Mouse (Mus musculus) yolk sac, embryonic 10.5 days (tissue): ENCODE measurements at regions not wholly inside any gene's neighbourhood (a gene's known extent, or its start where the extent isn't known, plus 50 kb on each side); places are given as distances from the start of the nearest gene placed in this dataset.

Source experiments
- DNase-seq: peaks from one replicate; pipeline ENCODE4 v3.0.0-alpha.2; 2017; ENCODE audit warnings: low spot score

GRCm38 (mm10) chr9:60931290-60931689 is 136.9 kb downstream of the Uaca start:
- no peak for DNase-seq

GRCm38 (mm10) chr9:60936937-60937336 is 142.6 kb downstream of the Uaca start:
- DNase-seq = no peak

GRCm38 (mm10) chr9:60939858-60940804 is 145.8 kb downstream of the Uaca start:
- DNase-seq = peak; percentile 80

- no peak for DNase-seq
These were observed 153.0 kb downstream of the Uaca start for GRCm38 (mm10) chr9:60947363-60947762.

- no peak for DNase-seq
These were observed 154.3 kb downstream of the Uaca start for GRCm38 (mm10) chr9:60948531-60949070.

GRCm38 (mm10) chr9:60950161-60950560 is 155.8 kb downstream of the Uaca start:
- no peak for DNase-seq

GRCm38 (mm10) chr9:60951071-60951561 is 156.8 kb downstream of the Uaca start:
- peak; percentile 50 for DNase-seq

GRCm38 (mm10) chr9:60957438-60957837 is 163.1 kb downstream of the Uaca start:
- no peak for DNase-seq

GRCm38 (mm10) chr9:60959537-60959936 is 165.2 kb downstream of the Uaca start:
- DNase-seq = no peak

- DNase-seq = no peak
These were observed 167.7 kb downstream of the Uaca start for GRCm38 (mm10) chr9:60962086-60962485.

- no peak for DNase-seq
These were observed 171.3 kb downstream of the Uaca start for GRCm38 (mm10) chr9:60965641-60966040.

GRCm38 (mm10) chr9:60968281-60969031 is 174.1 kb downstream of the Uaca start:
- no peak for DNase-seq

- no peak for DNase-seq
These were observed 178.0 kb downstream of the Uaca start for GRCm38 (mm10) chr9:60972201-60972910.

- DNase-seq = no peak
These were observed 180.2 kb downstream of the Uaca start for GRCm38 (mm10) chr9:60974546-60974945.

- DNase-seq = no peak
These were observed 188.2 kb downstream of the Uaca start for GRCm38 (mm10) chr9:60982383-60983085.

GRCm38 (mm10) chr9:60983246-60983645 is 188.9 kb downstream of the Uaca start:
- DNase-seq = no peak

- DNase-seq = no peak
These were observed 193.8 kb downstream of the Uaca start for GRCm38 (mm10) chr9:60988113-60988512.

- no peak for DNase-seq
These were observed 195.5 kb downstream of the Uaca start for GRCm38 (mm10) chr9:60989670-60990391.

- DNase-seq = no peak
These were observed 197.2 kb downstream of the Uaca start for GRCm38 (mm10) chr9:60991509-60991908.

GRCm38 (mm10) chr9:60993661-60994060 is 199.3 kb downstream of the Uaca start:
- DNase-seq = no peak

- DNase-seq = no peak
These were observed 200.8 kb downstream of the Uaca start for GRCm38 (mm10) chr9:60995096-60995495.
